Mouse (Mus musculus) myocyte (in vitro differentiated cells): Measurements from ENCODE around the gene Hoxd8. TPM values are rescaled to one million over a fixed set of nuclear protein-coding genes. Genes with fewer than 3 reads are reported as not detected.

Experiments used
- H3K27me3 ChIP-seq: one replicate; pipeline ENCODE4 v1.6.1; 2011; ENCODE audit not compliant: control insufficient read depth, insufficient read depth, insufficient read length
- H3K36me3 ChIP-seq: one replicate; pipeline ENCODE4 v1.6.1; 2011; ENCODE audit not compliant: control insufficient read depth, insufficient read depth
- H3K4me2 ChIP-seq: one replicate; pipeline ENCODE4 v1.6.1; 2011; ENCODE audit warnings: low read depth, control low read depth
- H3K4me3 ChIP-seq: one replicate; pipeline ENCODE4 v1.5.1; 2011; ENCODE audit warnings: mild to moderate bottlenecking, control low read depth, moderate library complexity
- H3K79me2 ChIP-seq: one replicate; pipeline ENCODE4 v1.6.1; 2011; ENCODE audit not compliant: control insufficient read depth, insufficient read depth
- H3ac ChIP-seq: one replicate; pipeline ENCODE4 v1.6.1; 2011; ENCODE audit not compliant: control insufficient read depth, insufficient read length
- CEBPB ChIP-seq: IDR thresholded peaks from 2 replicates; pipeline ENCODE4 v1.6.1; 2011; ENCODE audit warnings: mild to moderate bottlenecking, moderate library complexity; ENCODE audit not compliant: poor library complexity, insufficient read depth, severe bottlenecking
- E2F4 ChIP-seq: IDR thresholded peaks from one replicate; pipeline ENCODE4 v1.6.1; 2011; ENCODE audit warnings: mild to moderate bottlenecking, control low read depth, moderate library complexity; ENCODE audit not compliant: insufficient read depth
- MAX ChIP-seq: IDR thresholded peaks from one replicate; pipeline ENCODE4 v1.6.1; 2011; ENCODE audit warnings: low read depth, mild to moderate bottlenecking, control low read depth
- MYOD1 ChIP-seq, 3 experiments: IDR thresholded peaks; one replicate each; pipeline ENCODE4 v1.6.1; 2011; ENCODE audit warnings: control low read depth in 2 of 3, low read depth in 2 of 3, mild to moderate bottlenecking in 2 of 3, moderate library complexity in 1 of 3; ENCODE audit not compliant: insufficient read length in 2 of 3, control insufficient read depth in 1 of 3
- MYOG ChIP-seq, 3 experiments: IDR thresholded peaks; one replicate each; pipeline ENCODE4 v1.6.1; 2011; ENCODE audit warnings: control low read depth in 2 of 3, low read depth in 2 of 3, mild to moderate bottlenecking in 2 of 3; ENCODE audit not compliant: insufficient read length in 2 of 3, control insufficient read depth in 1 of 3, insufficient read depth in 1 of 3
- POLR2A ChIP-seq: IDR thresholded peaks from one replicate; pipeline ENCODE4 v1.6.1; 2011; ENCODE audit warnings: low read depth, mild to moderate bottlenecking, control low read depth, moderate library complexity; ENCODE audit not compliant: insufficient read length
- POLR2AphosphoS2 ChIP-seq: IDR thresholded peaks from one replicate; pipeline ENCODE4 v1.6.1; 2011; ENCODE audit warnings: low read depth, control low read depth; ENCODE audit not compliant: insufficient read length
- REST ChIP-seq: IDR thresholded peaks from one replicate; pipeline ENCODE4 v1.6.1; 2011; ENCODE audit warnings: mild to moderate bottlenecking, control low read depth, moderate library complexity; ENCODE audit not compliant: insufficient read depth, insufficient read length
- SRF ChIP-seq: IDR thresholded peaks from one replicate; pipeline ENCODE4 v1.6.1; 2011; ENCODE audit warnings: low read depth; ENCODE audit not compliant: control insufficient read depth, insufficient read length
- TCF12 ChIP-seq: IDR thresholded peaks from one replicate; pipeline ENCODE4 v1.6.1; 2011; ENCODE audit warnings: mild to moderate bottlenecking, control low read depth; ENCODE audit not compliant: poor library complexity, insufficient read depth, severe bottlenecking
- TCF3 ChIP-seq: IDR thresholded peaks from one replicate; pipeline ENCODE4 v1.6.1; 2011; ENCODE audit warnings: low read depth, control low read depth; ENCODE audit not compliant: insufficient read length
- USF1 ChIP-seq: IDR thresholded peaks from one replicate; pipeline ENCODE4 v1.6.1; 2011; ENCODE audit warnings: low read depth, mild to moderate bottlenecking, control low read depth, moderate library complexity
- polyA plus RNA-seq: library from polyadenylated mRNA; unstranded; fragments of >200 nt; fragmentation: generic; extraction: Trizol; gene quantifications from one replicate; pipeline ENCODE4 v1.2.1, GENCODE M21; 2012; ENCODE audit warnings: missing spikeins

The Hoxd8 gene
- polyA plus RNA-seq, 1 experiment: not detected

- TF ChIP-seq CEBPB: no peak
- no peak for TF ChIP-seq POLR2AphosphoS2
- no peak for TF ChIP-seq USF1
- TF ChIP-seq MYOD1 (IDR thresholded peaks at IDR 0.05; ENCODE audit: control insufficient read depth in 1 of 3, insufficient read length in 2 of 3, low read depth in 2 of 3): no peak
- no peak for TF ChIP-seq REST
- TF ChIP-seq TCF3: no peak
- no peak for TF ChIP-seq TCF12
- TF ChIP-seq MAX: no peak
- TF ChIP-seq POLR2A: no peak
- no peak for TF ChIP-seq SRF
- TF ChIP-seq E2F4: no peak
- TF ChIP-seq MYOG (IDR thresholded peaks at IDR 0.05; ENCODE audit: control insufficient read depth in 1 of 3, insufficient read depth in 1 of 3, insufficient read length in 2 of 3, low read depth in 2 of 3): no peak
- Histone ChIP-seq H3K4me3 (no peak within 1 kb of the TSS), H3K4me2 (no peak within 1 kb of the TSS), H3K27me3 (peaks cover 64% of the 10 kb centered on the region), H3ac (no peak within 1 kb of the TSS), H3K36me3 (no peaks in the 10 kb centered on the region), H3K79me2 (no peaks in the 10 kb centered on the region)
Observed at GRCm38 (mm10) chr2:74726551-74726950, 22.1 kb downstream of the Hoxd8 start, which contains the start of gene Gm28230. TSS of gene Gm28230 (plus strand) at chr2:74726728.

GRCm38 (mm10) chr2:74726973-74727639 is 22.7 kb downstream of the Hoxd8 start:
- TF ChIP-seq E2F4: no peak
- Histone ChIP-seq H3K4me3 (no peak overlapping the region), H3K27me3 (peaks cover 62% of the 10 kb centered on the region), H3K36me3 (no peaks in the 10 kb centered on the region), H3ac (no peak overlapping the region), H3K4me2 (no peak overlapping the region), H3K79me2 (no peaks in the 10 kb centered on the region)

- Histone ChIP-seq H3K79me2 (no peaks in the 10 kb centered on the region), H3K4me3 (no peak overlapping the region), H3K4me2 (no peak overlapping the region), H3ac (no peak overlapping the region), H3K36me3 (no peaks in the 10 kb centered on the region), H3K27me3 (peaks cover 64% of the 10 kb centered on the region)
- TF ChIP-seq MYOD1 (IDR thresholded peaks at IDR 0.05; ENCODE audit: control insufficient read depth in 1 of 3, insufficient read length in 2 of 3, low read depth in 2 of 3) (no peak), E2F4 (no peak), POLR2A (no peak), MYOG (IDR thresholded peaks at IDR 0.05; ENCODE audit: control insufficient read depth in 1 of 3, insufficient read depth in 1 of 3, insufficient read length in 2 of 3, low read depth in 2 of 3) (no peak), CEBPB (no peak), REST (no peak), POLR2AphosphoS2 (no peak), TCF3 (no peak), MAX (no peak), USF1 (no peak), TCF12 (no peak)
Observed at GRCm38 (mm10) chr2:74727640-74728302, 23.4 kb downstream of the Hoxd8 start.

GRCm38 (mm10) chr2:74728303-74728680 is 23.9 kb downstream of the Hoxd8 start:
- Histone ChIP-seq H3K4me2 (no peak overlapping the region), H3K4me3 (no peak overlapping the region)

More at GRCm38 (mm10) chr2:74728303-74728680, 23.9 kb downstream of the Hoxd8 start:
- no peak for TF ChIP-seq CEBPB
- TF ChIP-seq SRF: no peak
- no peak for TF ChIP-seq MYOG (IDR thresholded peaks at IDR 0.05; ENCODE audit: control insufficient read depth in 1 of 3, insufficient read depth in 1 of 3, insufficient read length in 2 of 3, low read depth in 2 of 3)
- no peak for TF ChIP-seq MYOD1 (IDR thresholded peaks at IDR 0.05; ENCODE audit: control insufficient read depth in 1 of 3, insufficient read length in 2 of 3, low read depth in 2 of 3)
- TF ChIP-seq REST: no peak
- TF ChIP-seq POLR2A: no peak
- TF ChIP-seq USF1: no peak
- TF ChIP-seq TCF3: no peak
- no peak for TF ChIP-seq E2F4
- TF ChIP-seq POLR2AphosphoS2: no peak
- TF ChIP-seq TCF12: no peak
- TF ChIP-seq MAX: no peak
- Histone ChIP-seq H3K36me3 (no peaks in the 10 kb centered on the region), H3ac (no peak overlapping the region), H3K27me3 (peaks cover 63% of the 10 kb centered on the region), H3K79me2 (no peaks in the 10 kb centered on the region)
